Mouse (Mus musculus): ENCODE data around the gene Git2. TPM values are rescaled to one million over a fixed set of nuclear protein-coding genes. Genes with fewer than 3 reads are reported as not detected.

Gene Git2
- polyA plus RNA-seq (2015; fragmentation: Nextera tagmentation; extraction: Ambion mirVana), result 14.8 and 16.3 TPM in 2 replicates

- under 1% methylated on average over 62 of the region's 63 CpGs for WGBS (ENCODE audit: insufficient replicate concordance)
These were observed at the start of gene Git2 for GRCm38 (mm10) chr5:114775056-114775979. TSS of gene Git2 (minus strand) at chr5:114775517.

GRCm38 (mm10) chr5:114824197-114824596, 48.9 kb upstream of the Git2 start:
- Histone ChIP-seq H3K4me1 (replicated peaks) (peaks cover 28% of the 10 kb centered on the region), H3K9me3 (replicated peaks) (no peaks in the 10 kb centered on the region), H3K9ac (no peak overlapping the region), H3K27ac (peak overlapping the region; percentile 53; the same call in 1 of the 2 replicates), H3K4me2 (peak overlapping the region; percentile 75), H3K27me3 (0 out of 2 replicates have a peak, but pooled peaks cover 2% of the 10 kb centered on the region), H3K36me3 (peaks cover 16% of the 10 kb centered on the region), H3K4me3 (replicated peaks) (peak overlapping the region; percentile 43)
- DNase-seq, result peak; percentile 42
- 6% methylated on average over 9 of the region's 9 CpGs for WGBS (ENCODE audit: insufficient replicate concordance)
- ATAC-seq (ENCODE audit: low read depth), result no peak

More at GRCm38 (mm10) chr5:114775056-114775979, at the start of gene Git2:
- H3K9me3 ChIP-seq (replicated peaks), result no peaks in the 10 kb centered on the region
- peak within 1 kb of the TSS; percentile 100 for H3K9ac ChIP-seq
- H3K4me2 ChIP-seq, result peak within 1 kb of the TSS; percentile 93
- ATAC-seq (ENCODE audit: low read depth) (no peak), DNase-seq (no peak)
- H3K27ac ChIP-seq, result peak within 1 kb of the TSS; percentile 89
- peaks cover 79% of the 10 kb centered on the region for H3K4me1 ChIP-seq (replicated peaks)
- no peaks in the 10 kb centered on the region; the same call in 1 of the 2 replicates for H3K36me3 ChIP-seq
- H3K4me3 ChIP-seq (replicated peaks), result peak within 1 kb of the TSS; percentile 100
- no peaks in the 10 kb centered on the region for H3K27me3 ChIP-seq

GRCm38 (mm10) chr5:114822796-114823688, 47.7 kb upstream of the Git2 start, which contains the start of gene 1500011B03Rik:
TSS of gene 1500011B03Rik (minus strand) at chr5:114823468.
- ATAC-seq (ENCODE audit: low read depth), result peak; percentile 67
- peak within 1 kb of the TSS; percentile 53; the same call in 1 of the 2 replicates for H3K27ac ChIP-seq

GRCm38 (mm10) chr5:114818124-114818523, 42.8 kb upstream of the Git2 start:
- ATAC-seq (ENCODE audit: low read depth), result peak; percentile 40; the same call in 1 of the 2 replicates
- 51% methylated on average over 11 of the region's 11 CpGs for WGBS (ENCODE audit: insufficient replicate concordance)

More at GRCm38 (mm10) chr5:114822796-114823688, 47.7 kb upstream of the Git2 start, which contains the start of gene 1500011B03Rik:
- WGBS (ENCODE audit: insufficient replicate concordance), result 9% methylated on average over 53 of the region's 53 CpGs
- Histone ChIP-seq H3K27me3 (no peaks in the 10 kb centered on the region), H3K9ac (peak within 1 kb of the TSS; percentile 70), H3K4me2 (peak within 1 kb of the TSS; percentile 75), H3K4me1 (replicated peaks) (peaks cover 31% of the 10 kb centered on the region), H3K4me3 (replicated peaks) (peak within 1 kb of the TSS; percentile 72), H3K36me3 (peaks cover 16% of the 10 kb centered on the region), H3K9me3 (replicated peaks) (no peaks in the 10 kb centered on the region)
- DNase-seq, result peak; percentile 63

GRCm38 (mm10) chr5:114816599-114816998, 41.3 kb upstream of the Git2 start:
- DNase-seq, result no peak
- WGBS (ENCODE audit: insufficient replicate concordance), result 71% methylated on average over 6 of the region's 6 CpGs

More at GRCm38 (mm10) chr5:114818124-114818523, 42.8 kb upstream of the Git2 start:
- Histone ChIP-seq H3K9me3 (replicated peaks) (no peaks in the 10 kb centered on the region), H3K27ac (no peak overlapping the region), H3K4me3 (replicated peaks) (no peak overlapping the region), H3K4me2 (no peak overlapping the region), H3K4me1 (replicated peaks) (peaks cover 21% of the 10 kb centered on the region), H3K36me3 (peaks cover 16% of the 10 kb centered on the region), H3K9ac (no peak overlapping the region), H3K27me3 (no peaks in the 10 kb centered on the region)
- peak; percentile 49 for DNase-seq

GRCm38 (mm10) chr5:114813525-114814181, 38.3 kb upstream of the Git2 start:
- Histone ChIP-seq H3K36me3 (peaks cover 4% of the 10 kb centered on the region; the same call in 1 of the 2 replicates), H3K9ac (peak overlapping the region; percentile 85), H3K27me3 (no peaks in the 10 kb centered on the region), H3K9me3 (replicated peaks) (no peaks in the 10 kb centered on the region), H3K27ac (peak overlapping the region; percentile 68), H3K4me2 (peak overlapping the region; percentile 86), H3K4me3 (replicated peaks) (peak overlapping the region; percentile 94), H3K4me1 (replicated peaks) (peaks cover 54% of the 10 kb centered on the region)
- peak; percentile 88 for ATAC-seq (ENCODE audit: low read depth)
- under 1% methylated on average over 50 of the region's 50 CpGs for WGBS (ENCODE audit: insufficient replicate concordance)
- peak; percentile 71 for DNase-seq

More at GRCm38 (mm10) chr5:114816599-114816998, 41.3 kb upstream of the Git2 start:
- Histone ChIP-seq H3K36me3 (peaks cover 7% of the 10 kb centered on the region), H3K27me3 (no peaks in the 10 kb centered on the region), H3K9me3 (replicated peaks) (no peaks in the 10 kb centered on the region), H3K4me2 (no peak overlapping the region), H3K9ac (no peak overlapping the region), H3K27ac (no peak overlapping the region), H3K4me1 (replicated peaks) (peaks cover 28% of the 10 kb centered on the region), H3K4me3 (replicated peaks) (no peak overlapping the region)
- no peak for ATAC-seq (ENCODE audit: low read depth)

- Histone ChIP-seq H3K9me3 (replicated peaks) (no peaks in the 10 kb centered on the region), H3K27ac (peak overlapping the region; percentile 65), H3K36me3 (peaks cover 22% of the 10 kb centered on the region), H3K4me3 (replicated peaks) (no peak overlapping the region), H3K4me2 (no peak overlapping the region), H3K27me3 (no peaks in the 10 kb centered on the region), H3K4me1 (replicated peaks) (peaks cover 86% of the 10 kb centered on the region), H3K9ac (no peak overlapping the region)
- ATAC-seq (ENCODE audit: low read depth) (no peak), DNase-seq (no peak)
- 67% methylated on average over 5 of the region's 5 CpGs for WGBS (ENCODE audit: insufficient replicate concordance)
These were observed 34.5 kb upstream of the Git2 start for GRCm38 (mm10) chr5:114809826-114810225.

- 70% methylated on average over 10 of the region's 10 CpGs for WGBS (ENCODE audit: insufficient replicate concordance)
- peak overlapping the region; percentile 65 for H3K27ac ChIP-seq
- no peak for ATAC-seq (ENCODE audit: low read depth)
- H3K4me1 ChIP-seq (replicated peaks), result peaks cover 91% of the 10 kb centered on the region
- no peak overlapping the region for H3K9ac ChIP-seq
- H3K27me3 ChIP-seq, result no peaks in the 10 kb centered on the region
- no peaks in the 10 kb centered on the region for H3K9me3 ChIP-seq (replicated peaks)
- DNase-seq, result no peak
- peaks cover 27% of the 10 kb centered on the region for H3K36me3 ChIP-seq
- no peak overlapping the region for H3K4me3 ChIP-seq (replicated peaks)
- H3K4me2 ChIP-seq, result no peak overlapping the region
These were observed 34.0 kb upstream of the Git2 start for GRCm38 (mm10) chr5:114809181-114809756.

GRCm38 (mm10) chr5:114808385-114808784, 33.1 kb upstream of the Git2 start:
- no peak for DNase-seq
- 24% methylated on average over 8 of the region's 8 CpGs for WGBS (ENCODE audit: insufficient replicate concordance)
- Histone ChIP-seq H3K9me3 (replicated peaks) (no peaks in the 10 kb centered on the region), H3K27ac (peak overlapping the region; percentile 86), H3K4me2 (no peak overlapping the region), H3K4me1 (replicated peaks) (peaks cover 89% of the 10 kb centered on the region), H3K4me3 (replicated peaks) (no peak overlapping the region), H3K27me3 (no peaks in the 10 kb centered on the region), H3K9ac (peak overlapping the region; percentile 60), H3K36me3 (peaks cover 36% of the 10 kb centered on the region)
- ATAC-seq (ENCODE audit: low read depth), result peak; percentile 58

GRCm38 (mm10) chr5:114807893-114808292, 32.6 kb upstream of the Git2 start:
- Histone ChIP-seq H3K9me3 (replicated peaks) (no peaks in the 10 kb centered on the region), H3K4me3 (replicated peaks) (no peak overlapping the region), H3K27ac (peak overlapping the region; percentile 86), H3K9ac (peak overlapping the region; percentile 60), H3K36me3 (peaks cover 41% of the 10 kb centered on the region), H3K4me2 (peak overlapping the region; percentile 60), H3K4me1 (replicated peaks) (peaks cover 85% of the 10 kb centered on the region), H3K27me3 (no peaks in the 10 kb centered on the region)
- no peak for ATAC-seq (ENCODE audit: low read depth)
- DNase-seq, result no peak
- 30% methylated on average over 6 of the region's 6 CpGs for WGBS (ENCODE audit: insufficient replicate concordance)
